Mouse (Mus musculus) activated CD4-positive, CD25-positive, alpha-beta regulatory T cell, adult 9 weeks (primary cell): ENCODE results near the gene Gstp3. TPM values are rescaled to one million over a fixed set of nuclear protein-coding genes. Genes with fewer than 3 reads are reported as not detected.

Experiments used
- polyA plus RNA-seq: library from polyadenylated mRNA; unstranded; fragments of 100-300 nt; shearing (Covaris generic); gene quantifications from one replicate; pipeline ENCODE4 v1.2.1, GENCODE M21; 2017

The Gstp3 gene
- polyA plus RNA-seq: 112 TPM

GRCm38 (mm10) chr19:4059069-4059740 is at the start of gene Gstp3:
Gene Gstp3 (minus strand): TSS chr19:4059569.

GRCm38 (mm10) chr19:4099837-4100717 is 40.7 kb upstream of the Gstp3 start, which contains the start of gene Pitpnm1:
Gene Pitpnm1 (plus strand): TSS chr19:4099998.

GRCm38 (mm10) chr19:4096642-4097440 is 37.5 kb upstream of the Gstp3 start, which contains the start of gene Cdk2ap2:
Gene Cdk2ap2 (plus strand): TSS chr19:4097182.

GRCm38 (mm10) chr19:4081394-4081793 is 22.0 kb upstream of the Gstp3 start, which contains the start of gene Cabp2:
Gene Cabp2 (plus strand): TSS chr19:4081578.

GRCm38 (mm10) chr19:4045966-4046865 is 13.2 kb downstream of the Gstp3 start, which contains the start of gene Gstp2:
Gene Gstp2 (minus strand): TSS chr19:4046023.

GRCm38 (mm10) chr19:4037788-4038232 is 21.6 kb downstream of the Gstp3 start, which contains the start of gene Gstp1:
Gene Gstp1 (minus strand): TSS chr19:4037985.

GRCm38 (mm10) chr19:4012432-4013022 is 46.8 kb downstream of the Gstp3 start, which contains the start of gene Ndufv1:
Gene Ndufv1 (minus strand): TSS chr19:4012806.

Other genes starting within 250 kb of the Gstp3 start
- 2.2 TPM for gene Chka, start 207.8 kb downstream of the Gstp3 start, polyA plus RNA-seq
- gene Tcirg1, start 152.4 kb downstream of the Gstp3 start, polyA plus RNA-seq: 71.7 TPM
- 230 TPM for gene Ndufs8, start 146.8 kb downstream of the Gstp3 start, polyA plus RNA-seq
- gene Aldh3b1, start 129.8 kb downstream of the Gstp3 start, polyA plus RNA-seq: 0.75 TPM
- gene Unc93b1, start 124.4 kb downstream of the Gstp3 start, polyA plus RNA-seq: 58.1 TPM
- not detected for gene Aldh3b3, start 100.9 kb downstream of the Gstp3 start, polyA plus RNA-seq
- gene Aldh3b2, start 87.2 kb downstream of the Gstp3 start, polyA plus RNA-seq: not detected
- 0.40 TPM for gene Acy3, start 73.0 kb downstream of the Gstp3 start, polyA plus RNA-seq
- gene Tbx10, start 66.8 kb downstream of the Gstp3 start, polyA plus RNA-seq: 0.16 TPM
- gene Nudt8, start 59.0 kb downstream of the Gstp3 start, polyA plus RNA-seq: 8.7 TPM
- 1.8 TPM for gene Gm49405, start 58.9 kb downstream of the Gstp3 start, polyA plus RNA-seq
- 1.7 TPM for gene Doc2g, start 56.3 kb downstream of the Gstp3 start, polyA plus RNA-seq
- 155 TPM for gene Ndufv1, start 46.8 kb downstream of the Gstp3 start, polyA plus RNA-seq
- 631 TPM for gene Gstp1, start 21.6 kb downstream of the Gstp3 start, polyA plus RNA-seq
- 3.4 TPM for gene Gstp2, start 13.5 kb downstream of the Gstp3 start, polyA plus RNA-seq
- gene Cabp2, start 22.0 kb upstream of the Gstp3 start, polyA plus RNA-seq: not detected
- 956 TPM for gene Cdk2ap2, start 37.6 kb upstream of the Gstp3 start, polyA plus RNA-seq
- gene Pitpnm1, start 40.4 kb upstream of the Gstp3 start, polyA plus RNA-seq: 367 TPM
- gene Aip, start 66.3 kb upstream of the Gstp3 start, polyA plus RNA-seq: 206 TPM
- 0.07 TPM for gene Gpr152, start 80.2 kb upstream of the Gstp3 start, polyA plus RNA-seq
- gene Cabp4, start 84.5 kb upstream of the Gstp3 start, polyA plus RNA-seq: 0.39 TPM
- 477 TPM for gene Coro1b, start 89.0 kb upstream of the Gstp3 start, polyA plus RNA-seq
- 1,844 TPM for gene Ptprcap, start 94.0 kb upstream of the Gstp3 start, polyA plus RNA-seq
- gene Rps6kb2, start 103.8 kb upstream of the Gstp3 start, polyA plus RNA-seq: 49.2 TPM
- 6.9 TPM for gene Carns1, start 115.9 kb upstream of the Gstp3 start, polyA plus RNA-seq
- 832 TPM for gene Tbc1d10c, start 131.7 kb upstream of the Gstp3 start, polyA plus RNA-seq
- 1,230 TPM for gene Ppp1ca, start 132.5 kb upstream of the Gstp3 start, polyA plus RNA-seq
- 81.5 TPM for gene Rad9a, start 142.1 kb upstream of the Gstp3 start, polyA plus RNA-seq
- gene Clcf1, start 154.7 kb upstream of the Gstp3 start, polyA plus RNA-seq: 24.8 TPM
- gene AC109138.7, start 154.8 kb upstream of the Gstp3 start, polyA plus RNA-seq: not detected
- 138 TPM for gene Pold4, start 172.3 kb upstream of the Gstp3 start, polyA plus RNA-seq
- 1.1 TPM for gene Ssh3, start 209.6 kb upstream of the Gstp3 start, polyA plus RNA-seq
- 5.1 TPM for gene Ankrd13d, start 223.6 kb upstream of the Gstp3 start, polyA plus RNA-seq
- 58.4 TPM for gene Grk2, start 246.7 kb upstream of the Gstp3 start, polyA plus RNA-seq